Mouse (Mus musculus) kidney, embryonic 16.5 days (tissue): ENCODE measurements around the gene Tma7. TPM values are rescaled to one million over a fixed set of nuclear protein-coding genes. Genes with fewer than 3 reads are reported as not detected.
A peak's percentile ranks its signal among the peaks of the same experiment; 100 is the strongest.

Experiments used
- ATAC-seq: fragments of 200-750 bp; cut with Nextera tagmentation; 2 replicates; pipeline ENCODE4 v1.8.0; 2017; ENCODE audit warnings: moderate TSS enrichment; ENCODE audit not compliant: low FRiP score, low TSS enrichment
- H3K27ac ChIP-seq: fragments of 300-500 bp; sonication (generic); 2 replicates; pipeline ENCODE4 v1.5.1; 2014; ENCODE audit warnings: low read length
- H3K27me3 ChIP-seq: fragments of 300-500 bp; sonication (generic); 2 replicates; pipeline ENCODE4 v1.6.1; 2014; ENCODE audit warnings: low read length, control low read depth, mixed read lengths; ENCODE audit not compliant: insufficient read depth
- H3K36me3 ChIP-seq: fragments of 300-500 bp; sonication (generic); 2 replicates; pipeline ENCODE4 v1.6.1; 2014; ENCODE audit warnings: low read length, control low read depth, mixed read lengths; ENCODE audit not compliant: insufficient read depth
- H3K4me1 ChIP-seq: fragments of 300-500 bp; sonication (generic); 2 replicates; pipeline ENCODE4 v1.6.1; 2014; ENCODE audit warnings: low read length, control low read depth, mixed read lengths; ENCODE audit not compliant: insufficient read depth
- H3K4me2 ChIP-seq: fragments of 300-500 bp; sonication (generic); replicated peaks from 2 replicates; pipeline ENCODE4 v1.6.1; 2014; ENCODE audit warnings: low read depth, low read length
- H3K4me3 ChIP-seq: fragments of 300-500 bp; sonication (generic); 2 replicates; pipeline ENCODE4 v1.5.1; 2014; ENCODE audit warnings: mild to moderate bottlenecking, low read length
- H3K9ac ChIP-seq: fragments of 300-500 bp; sonication (generic); replicated peaks from 2 replicates; pipeline ENCODE4 v1.6.1; 2014; ENCODE audit warnings: low read length
- H3K9me3 ChIP-seq: fragments of 300-500 bp; sonication (generic); 2 replicates; pipeline ENCODE4 v1.6.1; 2016; ENCODE audit warnings: low read length, control low read depth
- WGBS: fragments of 180-500 bp; shearing (Covaris S2); extraction: QIAGEN DNeasy Blood & Tissue Kit; methylation state at CpG from one replicate; pipeline ENCODE4 v1.1.7; 2014; 5-methylcytosine and 5-hydroxymethylcytosine counted together
- polyA plus RNA-seq: library from polyadenylated mRNA; unstranded; fragments of >200 nt; fragmentation: Nextera tagmentation; extraction: Ambion mirVana; gene quantifications from 2 replicates; pipeline ENCODE4 v1.2.1, GENCODE M21; 2015

The Tma7 gene
- polyA plus RNA-seq, 1 experiment from 2014 or later: 494 TPM

DNA sequence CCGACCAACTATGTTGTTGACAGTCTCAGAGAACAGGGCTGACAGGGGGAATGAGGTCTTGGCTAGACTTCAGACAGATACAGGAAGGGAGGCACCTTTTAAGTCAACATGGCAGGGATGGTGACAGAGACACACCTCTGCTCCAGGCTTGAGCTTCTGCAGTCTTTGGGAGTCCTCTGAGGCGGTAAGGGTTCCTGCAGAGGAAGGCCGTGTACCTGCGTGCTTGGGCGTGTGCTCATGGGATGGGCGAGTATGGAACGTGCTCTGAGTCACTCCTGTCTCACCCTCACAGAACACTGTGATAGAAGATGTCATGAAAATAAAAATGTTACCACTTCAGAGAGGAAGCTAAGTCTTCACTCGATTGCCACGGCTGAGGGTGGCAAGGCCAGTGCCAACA lies 37.2 kb upstream of the Tma7 start:
- Histone ChIP-seq H3K4me1 (no peaks in the 10 kb centered on the region), H3K4me2 (no peak overlapping the region), H3K27me3 (no peaks in the 10 kb centered on the region), H3K9me3 (no peaks in the 10 kb centered on the region), H3K27ac (no peak overlapping the region), H3K9ac (no peak overlapping the region), H3K36me3 (peaks cover 42% of the 10 kb centered on the region), H3K4me3 (no peak overlapping the region)
- no peak for ATAC-seq
- 89% methylated on average over 9 of the region's 9 CpGs for WGBS

DNA sequence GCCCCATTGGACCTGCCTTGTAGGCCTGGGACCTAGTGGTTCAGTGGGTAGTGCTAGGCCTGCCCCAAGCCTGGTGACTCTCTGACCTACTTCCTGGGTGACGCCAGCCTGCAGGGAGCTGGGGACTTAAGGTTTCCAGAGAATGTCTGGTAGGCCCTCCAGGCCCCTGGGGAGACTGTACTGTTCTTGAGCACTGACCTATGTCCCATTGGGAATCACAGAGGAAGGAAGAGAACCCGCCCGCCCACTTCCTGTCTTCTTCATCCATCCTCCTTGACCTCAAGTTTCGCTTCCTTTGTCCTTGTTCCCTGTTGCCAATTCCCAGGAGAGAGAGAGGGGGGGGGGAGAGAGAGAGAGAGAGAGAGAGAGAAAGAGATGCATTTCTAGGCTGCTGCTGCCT lies 35.7 kb upstream of the Tma7 start:
- no peak overlapping the region for H3K27ac ChIP-seq
- H3K36me3 ChIP-seq: peaks cover 57% of the 10 kb centered on the region
- no peaks in the 10 kb centered on the region for H3K27me3 ChIP-seq
- H3K9me3 ChIP-seq: no peaks in the 10 kb centered on the region
- no peak for ATAC-seq
- no peak overlapping the region for H3K4me2 ChIP-seq
- WGBS: 77% methylated on average over 4 of the region's 4 CpGs
- H3K4me3 ChIP-seq: no peak overlapping the region
- H3K4me1 ChIP-seq: no peaks in the 10 kb centered on the region
- no peak overlapping the region for H3K9ac ChIP-seq

GRCm38 (mm10) chr9:109116205-109116604 lies 33.8 kb upstream of the Tma7 start:
- H3K36me3 ChIP-seq: peaks cover 76% of the 10 kb centered on the region
- no peak overlapping the region for H3K4me3 ChIP-seq
- H3K9ac ChIP-seq: no peak overlapping the region
- H3K27me3 ChIP-seq: no peaks in the 10 kb centered on the region
- H3K4me2 ChIP-seq: no peak overlapping the region
- H3K9me3 ChIP-seq: no peaks in the 10 kb centered on the region
- WGBS: 91% methylated on average over 10 of the region's 10 CpGs
- ATAC-seq: no peak
- H3K27ac ChIP-seq: no peak overlapping the region
- no peaks in the 10 kb centered on the region for H3K4me1 ChIP-seq

DNA sequence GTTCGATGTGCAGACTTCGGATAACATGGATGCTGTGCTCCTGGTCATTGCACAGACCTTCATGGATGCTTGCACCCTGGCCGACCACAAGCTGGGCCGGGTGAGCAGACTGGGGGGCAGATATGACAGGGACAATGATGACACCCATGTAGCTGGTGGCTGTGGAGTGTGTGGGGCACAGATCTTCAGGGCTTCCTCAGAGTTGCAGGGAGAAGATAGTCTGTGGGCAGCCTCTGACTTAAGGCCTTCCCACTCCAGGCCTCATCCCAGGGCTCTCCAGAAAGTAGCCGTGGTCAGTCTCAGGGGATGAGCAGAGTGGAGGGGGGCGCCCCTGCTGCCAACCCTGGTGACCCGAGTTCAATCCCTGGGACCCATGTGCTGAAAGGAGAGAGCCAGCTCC lies 32.5 kb upstream of the Tma7 start:
- Histone ChIP-seq H3K9ac (no peak overlapping the region), H3K27ac (no peak overlapping the region), H3K27me3 (no peaks in the 10 kb centered on the region), H3K9me3 (no peaks in the 10 kb centered on the region), H3K4me3 (no peak overlapping the region), H3K36me3 (peaks cover 90% of the 10 kb centered on the region), H3K4me1 (no peaks in the 10 kb centered on the region), H3K4me2 (no peak overlapping the region)
- no peak for ATAC-seq
- WGBS: 93% methylated on average over 7 of the region's 7 CpGs

DNA sequence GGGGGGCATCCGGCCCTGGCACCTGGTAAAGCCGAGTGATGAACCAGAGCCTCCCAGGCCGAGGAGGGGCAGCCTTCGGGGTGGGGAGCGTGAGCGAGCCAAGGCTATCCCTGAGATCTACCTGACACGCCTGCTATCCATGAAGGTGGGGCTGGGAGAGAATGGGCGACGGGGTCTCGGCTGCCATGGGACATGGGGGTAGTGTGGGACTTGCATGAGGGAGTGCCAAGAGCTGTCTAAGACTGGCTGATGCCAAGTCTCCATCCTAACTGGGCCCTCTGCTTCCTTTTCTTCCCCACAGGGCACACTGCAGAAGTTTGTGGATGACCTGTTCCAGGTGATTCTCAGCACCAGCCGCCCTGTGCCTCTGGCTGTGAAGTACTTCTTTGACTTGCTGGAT lies 31.9 kb upstream of the Tma7 start:
- H3K27ac ChIP-seq: no peak overlapping the region
- no peak for ATAC-seq
- H3K27me3 ChIP-seq: no peaks in the 10 kb centered on the region
- no peak overlapping the region for H3K9ac ChIP-seq
- H3K9me3 ChIP-seq: no peaks in the 10 kb centered on the region
- no peak overlapping the region for H3K4me3 ChIP-seq
- no peaks in the 10 kb centered on the region for H3K4me1 ChIP-seq
- peaks cover 91% of the 10 kb centered on the region for H3K36me3 ChIP-seq
- WGBS: 96% methylated on average over 11 of the region's 11 CpGs
- no peak overlapping the region for H3K4me2 ChIP-seq

- Histone ChIP-seq H3K27ac (no peak overlapping the region), H3K4me3 (no peak overlapping the region), H3K9ac (no peak overlapping the region), H3K36me3 (peaks cover 90% of the 10 kb centered on the region), H3K27me3 (no peaks in the 10 kb centered on the region), H3K9me3 (no peaks in the 10 kb centered on the region), H3K4me2 (no peak overlapping the region), H3K4me1 (peaks cover 1% of the 10 kb centered on the region; the same call in 1 of the 2 replicates)
- no peak for ATAC-seq
- WGBS: 88% methylated on average over 8 of the region's 8 CpGs
These were observed 30.9 kb upstream of the Tma7 start for GRCm38 (mm10) chr9:109113331-109113730.

DNA sequence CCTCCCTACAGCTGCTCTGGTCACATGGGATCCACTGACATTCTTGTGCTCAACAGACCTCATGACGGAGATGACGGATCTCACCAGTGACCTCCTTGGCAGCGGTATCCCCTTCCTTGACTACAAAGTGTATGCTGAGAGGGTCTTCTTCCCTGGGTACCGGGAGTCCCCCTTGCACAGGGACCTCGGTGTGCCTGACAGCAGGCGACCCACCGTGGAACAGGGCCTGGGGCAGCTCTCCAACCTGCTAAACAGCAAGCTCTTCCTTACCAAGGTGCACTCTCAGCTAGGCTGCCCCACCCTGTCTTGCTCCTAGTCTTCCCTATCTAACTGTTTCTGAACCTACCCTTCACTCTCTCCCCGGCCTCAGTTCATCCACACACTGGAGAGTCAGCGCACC lies 29.2 kb upstream of the Tma7 start:
- ATAC-seq: no peak
- Histone ChIP-seq H3K27me3 (no peaks in the 10 kb centered on the region), H3K4me1 (peaks cover 19% of the 10 kb centered on the region), H3K36me3 (peaks cover 85% of the 10 kb centered on the region), H3K4me3 (no peak overlapping the region), H3K9me3 (no peaks in the 10 kb centered on the region), H3K4me2 (no peak overlapping the region), H3K27ac (no peak overlapping the region), H3K9ac (no peak overlapping the region)
- 92% methylated on average over 9 of the region's 9 CpGs for WGBS

GRCm38 (mm10) chr9:109111101-109111500 lies 28.7 kb upstream of the Tma7 start:
- H3K9ac ChIP-seq: no peak overlapping the region
- H3K36me3 ChIP-seq: peaks cover 83% of the 10 kb centered on the region
- H3K9me3 ChIP-seq: no peaks in the 10 kb centered on the region
- no peak for ATAC-seq
- 84% methylated on average over 4 of the region's 4 CpGs for WGBS
- H3K4me1 ChIP-seq: peaks cover 24% of the 10 kb centered on the region
- no peak overlapping the region for H3K4me2 ChIP-seq
- H3K27ac ChIP-seq: no peak overlapping the region
- no peak overlapping the region for H3K4me3 ChIP-seq
- H3K27me3 ChIP-seq: no peaks in the 10 kb centered on the region

GRCm38 (mm10) chr9:109110240-109110639 lies 27.9 kb upstream of the Tma7 start:
- Histone ChIP-seq H3K4me1 (peaks cover 32% of the 10 kb centered on the region), H3K36me3 (peaks cover 83% of the 10 kb centered on the region), H3K4me2 (no peak overlapping the region), H3K27ac (no peak overlapping the region), H3K27me3 (no peaks in the 10 kb centered on the region), H3K9me3 (no peaks in the 10 kb centered on the region), H3K9ac (no peak overlapping the region), H3K4me3 (no peak overlapping the region)
- no peak for ATAC-seq
- WGBS: 93% methylated on average over 11 of the region's 11 CpGs

DNA sequence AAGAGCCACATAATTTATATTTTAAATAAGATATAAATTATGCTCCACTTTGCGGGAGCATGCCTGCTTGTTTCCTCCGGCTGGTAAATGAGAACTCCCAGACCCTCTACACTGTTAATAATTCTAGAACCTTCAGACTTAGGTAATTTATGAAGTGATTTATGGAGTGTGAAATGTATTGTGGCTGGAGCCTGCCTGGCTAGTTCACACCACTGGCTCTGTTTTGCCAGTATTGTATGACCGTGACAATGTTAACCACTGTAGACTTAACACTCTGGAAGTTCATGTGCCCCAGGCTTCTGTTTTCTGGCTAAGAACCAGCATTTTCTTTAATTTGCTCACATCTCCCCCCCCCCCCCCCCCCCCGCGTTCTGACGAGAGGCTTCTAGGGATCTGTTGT lies 25.0 kb upstream of the Tma7 start:
- Histone ChIP-seq H3K4me1 (peaks cover 45% of the 10 kb centered on the region), H3K4me3 (no peak overlapping the region), H3K27me3 (no peaks in the 10 kb centered on the region), H3K36me3 (peaks cover 70% of the 10 kb centered on the region), H3K9me3 (no peaks in the 10 kb centered on the region), H3K9ac (no peak overlapping the region), H3K27ac (peak overlapping the region; percentile 81), H3K4me2 (peak overlapping the region; percentile 19; the same call in 1 of the 2 replicates)
- WGBS: 20% methylated on average over 4 of the region's 6 CpGs
- ATAC-seq: peak; percentile 73
